Mouse (Mus musculus) gastrocnemius, adult 18-20 months (tissue): ENCODE results near the gene Crybg1. TPM values are rescaled to one million over a fixed set of nuclear protein-coding genes. Genes with fewer than 3 reads are reported as not detected.

Source experiments
- total RNA-seq, 2 experiments: library from RNA; stranded (reverse); gene quantifications; 2 replicates each; pipeline ENCODE4 v1.2.3; 2021

Gene Crybg1
- total RNA-seq, 2 experiments from 2014 or later = 1.1 to 1.6 TPM

Other genes starting within 250 kb of the Crybg1 start
- 10 to 100 TPM; 13.9 to 17.4 TPM for gene Qrsl1, start 247.1 kb downstream of the Crybg1 start, total RNA-seq
- gene Rtn4ip1, start 247.0 kb downstream of the Crybg1 start, total RNA-seq = 10 to 100 TPM; 24.9 to 28.0 TPM
- gene Atg5, start 119.5 kb upstream of the Crybg1 start, total RNA-seq = 10 to 100 TPM; 11.7 to 12.7 TPM